Mouse (Mus musculus) embryo, embryonic 10 days (tissue): ENCODE measurements around the gene Itpkc.

Experiments used
- DNase-seq: peaks from one replicate; pipeline ENCODE4 v3.0.0-alpha.2; 2015; ENCODE audit warnings: low spot score

Itpkc gene

GRCm38 (mm10) chr7:27228281-27228821, at the start of gene Itpkc:
Gene Itpkc (minus strand): TSS chr7:27228661.
- DNase-seq = peak; percentile 99

GRCm38 (mm10) chr7:27277191-27277590, 48.7 kb upstream of the Itpkc start:
- no peak for DNase-seq

GRCm38 (mm10) chr7:27276021-27276420, 47.6 kb upstream of the Itpkc start:
- DNase-seq = no peak

GRCm38 (mm10) chr7:27274916-27275315, 46.5 kb upstream of the Itpkc start:
- DNase-seq = no peak

GRCm38 (mm10) chr7:27273739-27274351, 45.4 kb upstream of the Itpkc start:
- peak; percentile 74 for DNase-seq

GRCm38 (mm10) chr7:27271423-27271822, 43.0 kb upstream of the Itpkc start:
- no peak for DNase-seq

- DNase-seq = no peak
These were observed 38.2 kb upstream of the Itpkc start for GRCm38 (mm10) chr7:27266515-27267128.

GRCm38 (mm10) chr7:27264761-27265160, 36.3 kb upstream of the Itpkc start:
- no peak for DNase-seq

GRCm38 (mm10) chr7:27261888-27262287, 33.4 kb upstream of the Itpkc start:
- DNase-seq = no peak

GRCm38 (mm10) chr7:27260856-27261255, 32.4 kb upstream of the Itpkc start:
- no peak for DNase-seq

GRCm38 (mm10) chr7:27259771-27260170, 31.3 kb upstream of the Itpkc start:
- DNase-seq = no peak

- DNase-seq = no peak
These were observed 30.8 kb upstream of the Itpkc start for GRCm38 (mm10) chr7:27259271-27259721.

- DNase-seq = peak; percentile 85
These were observed 29.9 kb upstream of the Itpkc start, which contains the start of gene Numbl for GRCm38 (mm10) chr7:27258205-27258899. Gene Numbl (plus strand): TSS chr7:27258433.

- DNase-seq = no peak
These were observed 29.4 kb upstream of the Itpkc start for GRCm38 (mm10) chr7:27257852-27258204.

GRCm38 (mm10) chr7:27257046-27257851, 28.8 kb upstream of the Itpkc start:
- peak; percentile 57 for DNase-seq

GRCm38 (mm10) chr7:27255721-27256120, 27.3 kb upstream of the Itpkc start:
- peak; percentile 49 for DNase-seq

- DNase-seq = no peak
These were observed 23.5 kb upstream of the Itpkc start for GRCm38 (mm10) chr7:27251946-27252345.

- no peak for DNase-seq
These were observed 21.5 kb upstream of the Itpkc start for GRCm38 (mm10) chr7:27249928-27250327.

GRCm38 (mm10) chr7:27249146-27249545, 20.7 kb upstream of the Itpkc start:
- peak; percentile 36 for DNase-seq

- DNase-seq = peak; percentile 21
These were observed 15.6 kb upstream of the Itpkc start for GRCm38 (mm10) chr7:27244088-27244487.

- no peak for DNase-seq
These were observed 14.8 kb upstream of the Itpkc start for GRCm38 (mm10) chr7:27243211-27243610.

GRCm38 (mm10) chr7:27238568-27238967, 10.1 kb upstream of the Itpkc start:
- no peak for DNase-seq
